Mouse (Mus musculus) right cerebral cortex, postnatal 36 days (tissue): ENCODE measurements around the gene Gpc4.

ENCODE experiments used
- DNase-seq, 2 experiments: peaks; one replicate each; pipeline ENCODE4 v3.0.0; 2022; ENCODE audit warnings: low spot score in 2 of 2, mixed read lengths in 1 of 2

Gpc4 gene

DNA sequence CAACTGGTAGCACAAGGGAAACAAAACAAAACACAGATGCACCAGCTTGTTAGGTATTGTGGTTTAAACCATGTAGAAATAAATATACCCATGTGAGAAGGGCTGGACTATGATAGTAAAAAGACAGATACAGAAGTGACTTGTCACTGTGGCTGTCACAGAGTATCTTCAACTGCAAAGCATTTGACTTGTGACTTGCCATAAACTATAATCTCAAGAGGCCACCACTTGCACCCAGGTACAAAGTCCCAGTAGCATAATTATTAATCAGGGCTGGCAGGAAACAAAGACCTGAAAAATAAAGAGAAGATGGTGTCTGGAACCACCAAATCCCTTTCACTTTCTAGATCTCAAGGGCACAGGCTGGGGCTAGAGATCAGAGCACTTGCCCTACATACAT is 19.5 kb downstream of the Gpc4 start:
- DNase-seq: no peak

DNA sequence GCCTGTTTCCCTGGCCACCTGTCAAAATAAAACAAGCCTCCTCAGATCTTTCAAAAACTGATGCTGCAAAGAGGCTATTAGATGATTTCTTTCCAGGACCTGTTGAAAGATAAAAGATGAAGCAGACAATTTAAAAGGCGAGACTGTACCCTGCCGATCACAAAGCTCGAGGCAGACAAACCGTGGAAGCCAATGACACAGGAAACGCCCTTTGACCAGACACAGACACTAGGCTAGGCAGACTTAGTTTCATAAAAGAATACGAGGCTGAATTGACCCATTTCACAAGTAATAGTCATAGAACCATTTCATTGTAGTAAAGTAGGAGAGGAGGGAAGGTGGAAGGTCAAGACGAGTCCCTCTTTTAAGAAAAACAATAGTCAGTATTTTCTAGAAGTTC is 20.6 kb downstream of the Gpc4 start:
- no peak for DNase-seq

DNA sequence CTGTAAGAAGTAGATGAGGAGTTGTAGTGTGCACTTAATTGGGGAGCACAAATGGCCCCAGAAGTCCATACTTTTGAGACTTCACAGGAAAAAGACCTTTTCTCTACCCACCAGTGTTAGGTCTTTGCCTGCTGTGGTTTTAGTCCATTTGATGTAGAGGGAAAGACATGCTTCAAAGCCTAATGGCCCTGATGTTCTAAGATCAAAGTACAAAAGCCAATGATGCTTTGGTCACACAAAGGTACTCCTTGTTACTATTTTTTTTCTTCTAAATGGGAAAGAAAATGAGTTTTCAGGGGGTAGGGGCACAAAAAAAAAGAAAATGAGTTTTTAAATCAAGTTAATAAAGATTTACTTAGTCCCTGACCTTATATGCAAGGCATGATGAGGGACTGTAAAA is 24.7 kb downstream of the Gpc4 start:
- no peak for DNase-seq

DNA sequence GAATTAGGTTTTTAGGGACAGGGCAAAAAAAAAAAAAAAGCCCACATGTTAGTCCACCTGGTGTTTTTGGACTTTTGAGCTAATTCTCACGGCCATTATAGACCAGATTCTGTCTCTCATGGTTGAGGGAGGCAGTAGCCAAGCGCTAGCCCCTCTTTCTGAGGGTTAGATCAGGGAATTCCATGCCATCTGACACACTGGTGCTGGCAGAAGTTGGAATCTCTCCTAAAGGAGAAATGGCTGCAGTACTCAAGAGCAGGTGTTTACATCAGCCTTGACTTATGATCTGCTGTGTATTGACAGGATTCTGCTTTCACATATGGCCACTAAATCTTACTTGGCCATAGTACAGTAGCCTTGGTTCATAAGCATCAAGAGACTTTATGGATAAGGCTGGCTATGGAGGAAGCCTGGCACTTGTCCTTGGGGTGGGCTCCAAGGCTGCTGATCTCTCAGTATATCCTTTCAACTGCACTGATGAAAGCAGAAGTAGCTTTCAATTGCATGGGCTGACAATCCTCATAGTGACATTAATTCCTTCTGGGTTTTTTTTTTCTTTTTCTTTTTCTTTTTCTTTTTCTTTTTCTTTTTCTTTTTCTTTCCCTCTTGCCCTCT is 26.5 kb downstream of the Gpc4 start:
- DNase-seq: no peak

DNA sequence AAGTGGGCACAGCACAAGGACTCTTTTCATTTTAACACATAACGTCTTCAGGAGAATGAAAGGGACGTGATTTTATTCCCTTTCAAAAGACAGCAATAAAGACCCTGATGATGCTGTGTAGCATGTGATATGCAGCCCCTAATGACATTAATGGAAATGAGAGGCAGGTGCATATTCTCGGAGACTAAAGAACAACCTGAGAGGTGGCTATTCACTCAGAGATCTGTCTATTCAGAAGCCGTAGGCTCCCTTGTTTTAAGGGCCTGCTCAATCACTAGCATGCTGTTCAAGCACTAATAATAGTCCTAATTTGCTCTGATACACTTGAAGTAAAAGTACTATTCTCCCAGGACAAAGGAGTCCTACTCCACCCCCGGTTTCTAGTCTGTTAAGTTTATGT is 27.0 kb downstream of the Gpc4 start:
- no peak for DNase-seq

DNA sequence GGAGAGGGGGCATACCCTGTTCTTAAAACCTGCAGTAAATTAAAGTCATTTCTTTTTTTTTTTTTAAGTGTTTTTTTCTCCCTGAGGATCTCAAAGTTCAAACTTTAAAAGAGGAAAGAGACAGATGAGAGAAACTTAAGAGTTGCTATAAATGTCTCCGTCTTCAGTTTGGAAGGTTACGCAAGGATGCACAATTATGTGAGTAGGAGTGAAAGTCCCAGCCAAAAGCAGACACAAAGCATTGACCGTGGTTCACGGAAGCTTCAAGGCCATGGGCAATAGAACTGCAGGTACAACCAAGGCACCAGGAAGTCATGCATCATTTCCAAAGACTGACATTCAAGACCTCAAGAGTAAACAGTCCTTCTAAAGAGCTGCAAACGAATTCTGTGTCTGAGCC is 28.5 kb downstream of the Gpc4 start:
- no peak for DNase-seq

DNA sequence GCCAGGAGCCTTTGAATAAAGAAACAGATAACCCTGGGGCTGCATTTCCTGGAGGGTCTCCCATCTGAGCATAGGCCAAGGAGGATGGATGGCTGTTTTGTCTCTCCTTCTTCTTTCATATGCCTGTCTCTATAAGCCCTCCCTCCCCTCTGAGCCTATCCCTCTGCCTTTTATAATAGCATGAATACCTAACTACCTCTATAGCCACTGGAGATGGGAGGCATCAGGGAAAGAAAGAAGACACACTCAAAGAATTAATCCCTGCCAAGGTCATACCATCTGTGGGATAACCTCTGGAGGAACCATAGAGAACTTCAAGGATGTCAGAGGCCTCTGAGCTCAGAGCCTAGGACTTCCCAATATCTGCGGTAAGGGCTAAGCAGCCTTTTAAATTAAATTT is 35.4 kb downstream of the Gpc4 start:
- DNase-seq: no peak

DNA sequence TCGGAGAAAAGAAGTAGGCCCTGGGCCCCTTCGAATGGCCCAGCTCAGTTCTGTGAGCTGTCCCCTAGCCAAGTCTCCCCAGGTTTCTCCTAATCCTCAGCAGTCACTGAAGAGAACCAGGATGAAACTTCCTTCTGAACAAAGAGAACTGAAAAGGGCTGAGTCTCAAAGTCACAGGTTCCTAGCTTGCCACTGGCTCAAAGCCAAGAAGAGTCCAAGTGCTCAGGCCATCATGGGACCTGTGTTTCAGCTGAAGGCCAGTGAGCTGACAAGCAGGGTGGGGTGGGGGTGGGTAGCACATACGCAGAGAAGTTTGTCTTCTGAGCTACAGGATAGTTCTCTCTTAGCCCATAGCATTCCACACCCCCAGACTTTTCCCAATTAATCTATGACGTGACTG is 36.3 kb downstream of the Gpc4 start:
- DNase-seq: no peak

DNA sequence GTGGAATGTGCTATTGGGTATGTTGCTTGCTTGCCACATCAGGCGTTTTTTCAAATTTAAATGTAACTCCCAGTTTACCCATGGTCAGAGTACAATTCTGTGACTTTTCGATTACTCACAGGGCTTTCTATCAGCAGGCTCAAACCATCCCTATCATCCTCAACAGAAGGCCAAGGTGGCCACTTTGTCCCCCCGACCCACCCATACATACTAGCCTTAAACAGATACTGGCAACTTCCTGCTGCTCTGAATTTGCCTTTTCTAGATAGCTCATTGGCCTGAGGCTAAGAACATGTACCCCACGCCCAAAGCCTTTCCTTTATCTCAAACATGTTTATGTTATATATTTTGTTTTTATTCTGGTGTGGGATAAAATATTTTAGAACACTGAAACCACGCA is 51.4 kb downstream of the Gpc4 start:
- DNase-seq: no peak

DNA sequence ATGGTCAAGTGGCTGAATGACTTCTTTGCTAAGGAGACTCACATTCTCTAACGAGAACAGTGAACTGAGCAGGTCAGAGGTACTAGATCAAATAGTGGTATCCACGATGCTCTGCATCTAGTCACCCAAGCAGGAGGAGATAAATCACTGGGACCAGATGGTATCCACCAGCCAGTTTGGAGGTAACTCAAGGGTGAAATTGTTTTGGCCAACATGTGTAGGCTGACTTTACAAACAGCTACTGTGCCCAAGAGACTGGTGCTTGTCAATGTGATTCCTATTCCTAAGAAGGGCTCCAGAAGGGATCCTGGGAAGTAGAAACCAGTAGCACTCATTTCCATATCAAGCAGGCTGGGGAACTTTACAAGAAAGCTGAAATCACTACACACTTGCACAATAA is 55.4 kb downstream of the Gpc4 start:
- no peak for DNase-seq

DNA sequence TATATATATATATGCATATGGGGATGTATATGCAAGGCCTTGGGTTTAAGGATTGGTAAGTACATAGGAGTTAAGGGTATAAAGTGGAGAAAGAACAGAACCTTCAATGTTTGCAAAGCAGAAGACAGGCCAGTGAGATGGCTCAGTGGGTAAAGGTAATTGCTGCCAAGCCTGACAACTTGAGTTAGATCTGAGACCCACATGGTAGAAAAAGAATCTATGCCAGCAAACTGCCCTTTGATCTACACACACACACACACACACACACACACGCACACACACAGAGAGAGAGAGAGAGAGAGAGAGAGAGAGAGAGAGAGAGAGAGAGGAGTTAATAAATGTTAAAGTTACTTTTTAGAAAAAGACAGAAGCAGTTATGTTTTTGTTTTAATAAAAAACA is 56.1 kb downstream of the Gpc4 start:
- no peak for DNase-seq

DNA sequence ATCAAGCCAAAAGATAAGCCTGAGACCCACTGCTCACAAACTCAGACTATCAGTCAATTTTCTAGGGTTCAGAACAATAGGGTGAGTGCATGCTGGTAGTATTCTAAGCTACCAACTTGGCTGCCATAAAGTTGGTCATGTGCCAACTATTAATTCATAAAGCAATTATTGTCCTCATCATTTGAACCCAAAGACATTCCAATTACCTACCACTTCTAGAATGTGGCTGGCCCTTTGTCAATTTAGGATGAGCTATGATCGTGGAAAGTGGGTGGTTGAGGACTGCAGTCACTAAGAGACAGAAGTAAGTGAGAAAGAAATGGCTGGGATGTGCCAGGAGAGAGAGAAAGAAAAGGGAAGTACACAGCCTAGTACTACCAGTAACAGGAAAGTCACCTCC is 61.3 kb downstream of the Gpc4 start:
- no peak for DNase-seq

DNA sequence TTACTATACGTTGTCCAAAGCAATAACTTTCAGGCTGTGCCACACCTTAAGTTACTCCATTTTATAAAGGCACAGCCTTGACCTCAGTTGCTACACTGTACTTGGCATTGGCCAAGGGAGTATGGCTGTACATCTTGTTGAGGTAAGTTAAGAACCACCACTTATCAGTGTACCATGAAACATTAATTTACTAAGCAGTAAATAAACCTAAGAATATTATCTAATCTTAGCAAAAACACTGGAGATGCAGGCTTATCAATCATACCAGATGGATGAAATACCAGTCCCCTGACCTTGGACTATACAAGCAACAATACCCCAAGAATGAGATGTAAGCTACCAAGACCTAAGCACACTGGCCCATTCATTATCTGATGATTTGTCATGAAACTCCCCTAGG is 63.1 kb downstream of the Gpc4 start:
- no peak for DNase-seq

DNA sequence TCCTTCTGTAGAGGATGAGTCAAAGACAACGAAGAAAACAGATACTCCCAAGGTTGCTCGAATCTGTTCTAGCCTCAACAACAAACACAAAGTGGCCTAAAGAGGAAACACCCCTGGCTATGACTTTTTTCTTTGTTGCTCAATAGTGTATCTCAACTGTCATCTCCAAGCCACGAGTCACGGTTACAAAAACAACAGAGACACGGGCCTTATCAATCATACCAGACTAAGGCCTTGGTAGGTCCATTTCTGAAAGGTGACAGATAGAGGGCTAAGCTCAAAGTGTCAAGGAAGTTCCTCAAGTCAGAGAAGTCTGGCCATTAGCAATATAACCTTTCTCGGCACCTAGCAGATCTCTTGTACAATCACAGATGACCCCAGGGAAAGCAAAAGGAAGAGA is 63.6 kb downstream of the Gpc4 start:
- DNase-seq: no peak

DNA sequence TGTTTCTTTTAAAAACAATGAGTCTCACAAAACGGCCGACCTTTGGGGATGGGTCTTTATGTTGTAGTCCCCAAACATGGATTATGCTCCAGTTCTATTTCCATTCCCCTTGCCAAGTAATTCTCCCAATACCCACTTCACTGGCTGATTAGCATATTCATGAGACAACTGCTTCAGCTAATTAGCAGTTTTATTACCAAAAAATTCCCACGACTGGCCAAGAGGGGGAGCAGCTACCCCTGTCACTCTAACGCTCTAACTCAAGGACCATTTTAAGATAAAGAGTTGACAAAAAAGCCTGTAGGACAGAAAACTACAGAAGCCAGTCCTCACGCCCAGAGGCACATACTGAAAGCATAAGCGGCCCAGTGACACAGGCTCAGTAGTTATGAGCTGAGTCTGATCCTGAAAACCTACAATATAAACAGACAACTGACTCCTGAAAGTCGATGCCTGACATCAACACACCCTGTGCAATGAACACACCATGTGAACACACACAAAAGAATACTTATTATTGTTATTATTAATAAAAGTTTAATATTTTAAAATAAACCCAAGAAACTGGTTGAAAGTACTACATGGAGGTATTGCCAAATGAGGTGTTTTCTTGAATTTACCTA is 77.2 kb downstream of the Gpc4 start:
- peak in 1 of 2 experiments; percentile 1 for DNase-seq

DNA sequence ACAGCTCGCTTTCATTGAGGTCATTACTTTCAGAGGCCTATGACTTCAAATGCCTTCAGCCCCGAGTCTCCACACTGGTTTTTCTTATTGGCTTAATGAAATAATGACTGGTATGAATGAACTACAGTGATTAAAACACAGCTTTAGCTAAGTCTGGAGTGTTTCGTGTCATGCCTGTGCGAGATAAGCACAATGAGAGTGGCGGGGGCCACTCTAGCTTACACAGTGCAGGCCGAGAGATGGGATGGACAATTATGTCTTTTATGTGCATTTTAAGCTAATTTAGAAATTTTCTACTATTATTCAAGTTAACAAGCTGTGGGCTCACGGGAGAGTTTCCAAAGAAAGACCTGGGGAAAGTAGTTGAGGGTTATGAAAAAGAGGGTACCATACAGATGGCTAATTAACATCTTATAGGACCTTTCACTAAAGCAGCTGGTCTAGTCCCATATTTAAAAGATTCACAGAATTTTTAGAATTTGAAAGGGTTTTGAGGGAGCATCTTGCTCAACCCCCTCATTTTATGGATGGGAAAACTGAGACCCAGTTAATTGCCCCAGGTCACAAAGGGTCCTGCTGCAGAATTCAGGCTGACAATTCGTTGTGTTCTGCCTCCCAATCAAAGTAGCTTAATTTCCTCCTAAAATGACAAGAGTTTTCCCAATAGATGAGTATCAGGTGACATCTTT is 78.0 kb downstream of the Gpc4 start:
- no peak for DNase-seq

DNA sequence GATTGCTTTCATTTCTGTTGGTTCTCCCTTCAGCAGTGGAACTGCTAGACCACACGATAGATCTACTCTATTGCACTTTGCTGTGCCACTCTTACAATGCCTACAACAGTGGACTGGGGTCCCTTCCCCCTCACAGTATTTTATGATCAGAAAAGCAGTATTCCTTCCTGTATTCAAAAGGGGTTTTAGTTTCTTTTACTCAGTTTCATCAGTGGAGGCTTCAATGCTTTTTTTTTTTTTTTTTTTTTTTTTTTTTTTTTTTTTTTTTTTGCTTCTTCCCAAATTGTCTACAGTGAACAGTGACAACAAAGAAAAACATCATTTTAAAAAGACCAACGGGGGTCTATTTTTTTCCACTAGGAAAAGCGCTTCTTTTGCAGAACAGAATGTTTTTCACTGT is 81.5 kb downstream of the Gpc4 start:
- no peak for DNase-seq

DNA sequence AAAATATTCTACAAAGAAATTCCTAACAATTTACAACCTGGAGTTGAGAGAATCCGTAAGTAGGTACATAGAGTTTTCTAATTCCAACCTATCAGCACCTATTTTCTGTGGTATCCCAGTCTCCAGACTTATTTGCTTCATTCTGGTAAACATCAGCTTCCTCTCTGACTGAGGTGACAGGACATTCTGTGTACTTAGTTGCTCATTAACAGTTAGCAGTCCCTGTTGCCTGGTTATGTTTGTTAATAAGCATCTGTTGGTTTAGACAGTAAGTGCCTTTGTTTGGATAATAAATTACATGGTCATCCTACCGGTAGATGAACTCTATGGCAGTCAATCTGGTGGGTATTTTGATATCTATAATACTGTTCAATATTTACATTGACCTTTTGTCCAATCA is 92.6 kb downstream of the Gpc4 start:
- no peak for DNase-seq

DNA sequence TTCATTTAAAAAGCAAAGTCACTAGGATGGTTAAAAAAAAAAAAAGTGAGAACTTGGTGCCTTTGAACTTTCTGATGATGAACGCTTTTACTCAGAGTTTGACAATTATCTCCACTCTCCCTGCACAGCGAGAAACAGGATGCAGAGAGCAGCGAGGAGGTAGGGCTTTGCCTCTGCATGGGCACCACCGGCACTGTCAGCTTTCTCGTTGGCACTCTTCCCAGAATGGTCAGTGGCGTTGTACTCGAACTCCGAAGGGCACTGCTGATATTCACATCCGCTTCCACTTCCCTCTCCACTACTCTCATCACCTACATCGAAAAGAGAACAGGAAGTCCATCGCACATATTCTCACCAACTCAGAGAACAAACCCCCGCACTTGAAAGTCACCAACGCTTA is 111.6 kb downstream of the Gpc4 start:
- DNase-seq: no peak

DNA sequence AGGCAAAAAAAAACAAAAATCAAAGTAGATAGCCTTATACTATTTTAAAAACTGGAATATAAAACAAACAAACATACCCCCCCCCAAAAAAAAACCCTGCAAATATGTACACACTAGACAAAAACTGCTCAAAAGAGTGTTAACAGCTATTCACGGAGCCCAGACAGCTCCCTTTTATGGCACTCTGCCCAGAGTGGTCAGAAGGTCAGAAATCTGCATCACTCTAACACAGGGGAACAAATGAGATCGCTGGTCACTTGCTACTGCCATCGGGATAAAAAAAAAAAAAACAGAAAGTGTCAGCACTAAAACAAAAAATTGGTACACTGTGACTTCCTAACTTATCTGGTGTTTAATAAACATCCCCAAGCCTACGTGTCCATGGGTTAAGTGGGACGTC is 113.0 kb downstream of the Gpc4 start:
- no peak for DNase-seq

DNA sequence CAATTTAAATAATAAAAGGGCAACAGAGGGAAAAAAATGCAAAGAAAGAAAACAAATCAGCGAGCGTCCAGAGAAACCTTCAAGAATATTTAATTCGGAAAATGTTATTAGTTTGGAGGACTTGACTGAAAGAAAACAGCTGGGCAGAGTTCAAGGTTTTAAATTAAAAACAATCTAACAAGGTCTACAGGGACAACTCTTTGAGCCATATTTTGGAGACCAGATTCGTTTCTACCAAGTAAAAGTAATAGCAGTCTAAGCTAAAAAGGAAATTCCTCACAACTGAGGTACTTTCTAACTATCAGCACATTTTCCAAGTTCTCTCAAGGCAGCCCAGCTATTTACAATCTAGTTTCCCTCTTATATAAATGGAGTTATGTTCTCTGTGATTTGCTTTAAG is 114.1 kb downstream of the Gpc4 start:
- no peak for DNase-seq

DNA sequence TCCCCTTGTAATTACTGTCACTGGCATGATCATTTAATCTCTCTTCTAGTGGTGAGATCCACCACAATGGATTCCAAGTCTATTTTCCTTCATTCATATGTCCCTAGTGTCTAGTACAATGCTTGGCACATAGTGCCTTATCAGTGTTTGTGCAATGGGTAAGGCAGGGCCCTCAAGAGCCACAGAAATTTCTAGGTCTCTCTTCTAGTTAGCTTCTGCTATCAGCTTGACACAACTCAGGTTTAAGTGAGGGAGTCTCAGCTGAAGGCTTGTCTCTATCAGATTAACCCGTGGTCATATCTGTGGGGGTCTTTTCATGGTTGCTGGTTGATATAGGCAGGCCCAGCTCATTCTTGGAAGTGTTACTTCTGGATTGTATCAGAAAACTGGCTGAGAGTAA is 125.2 kb downstream of the Gpc4 start:
- DNase-seq: no peak

DNA sequence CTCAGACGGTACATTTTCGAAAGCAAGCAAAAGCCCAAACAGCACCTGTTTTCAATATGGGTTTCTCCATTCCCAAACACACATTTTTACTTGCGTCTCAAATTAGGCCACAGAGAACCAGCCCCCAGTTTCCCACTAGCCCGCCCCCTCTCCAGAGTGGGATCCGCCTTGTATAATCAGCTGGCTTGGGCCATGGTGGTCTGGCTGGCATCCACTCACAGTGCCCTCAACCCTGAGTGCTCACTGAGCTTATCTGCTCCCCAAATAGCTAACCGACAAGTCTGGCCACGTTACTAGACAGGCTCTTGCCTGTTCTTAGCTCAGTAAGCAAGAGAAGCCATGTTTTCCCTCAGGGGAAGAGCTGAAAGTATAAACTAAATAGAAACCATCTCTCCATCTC is 134.9 kb downstream of the Gpc4 start:
- DNase-seq: no peak

DNA sequence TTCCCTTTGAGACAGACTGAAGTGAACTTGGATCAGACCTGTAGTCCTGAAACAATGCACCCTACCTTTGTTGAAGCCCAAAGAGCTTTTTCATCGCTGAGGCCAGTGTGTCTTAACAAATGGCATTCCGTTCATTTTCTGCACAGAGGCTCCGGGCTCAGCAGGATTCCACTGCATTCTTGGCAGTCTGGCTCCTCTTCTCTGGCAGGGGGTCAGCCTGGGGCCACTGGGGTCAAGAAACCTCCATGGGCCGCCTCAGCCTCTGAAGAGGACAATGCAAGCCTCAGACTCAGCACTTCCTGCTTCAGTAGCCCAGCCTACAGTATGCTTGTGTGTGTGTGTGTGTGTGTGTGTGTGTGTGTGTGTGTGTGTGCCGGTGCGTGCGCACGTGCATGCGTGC is 147.4 kb downstream of the Gpc4 start:
- DNase-seq: no peak
